Mouse (Mus musculus) heart, postnatal 14 days (tissue): ENCODE results near the gene Olfr1198. TPM values are rescaled to one million over a fixed set of nuclear protein-coding genes. Genes with fewer than 3 reads are reported as not detected.

Experiments
- DNase-seq, 2 experiments: peaks; one replicate each; pipeline ENCODE4 v3.0.0; 2021 to 2022
- intact Hi-C: fragments of 180-260 bp; cut with DNase I; formaldehyde crosslinking; loops from one replicate; pipeline ENCODE4 v1.15.1; 2025
- long read RNA-seq, 2 experiments: library from polyadenylated mRNA; stranded (forward); transcript quantifications; one replicate each; pipeline ENCODE4 v2.0.0; 2021
- total RNA-seq, 2 experiments: library from RNA; stranded (reverse); gene quantifications; 2 replicates each; pipeline ENCODE4 v1.2.3; 2021

The Olfr1198 gene
- not detected for total RNA-seq
- long read RNA-seq, experiment 1, result 0 reads
- long read RNA-seq, experiment 2, result 0 reads

GRCm38 (mm10) chr2:88751270-88751669 is at the start of gene Olfr1198:
TSS of gene Olfr1198 (minus strand) at chr2:88751370.
- intact Hi-C loops, result no loop called here
- DNase-seq, result no peak

GRCm38 (mm10) chr2:88792736-88793135 is 41.6 kb upstream of the Olfr1198 start, which contains the start of gene Olfr1201:
TSS of gene Olfr1201 (plus strand) at chr2:88793036.
- intact Hi-C loops, result no loop called here
- DNase-seq, result no peak

DNA sequence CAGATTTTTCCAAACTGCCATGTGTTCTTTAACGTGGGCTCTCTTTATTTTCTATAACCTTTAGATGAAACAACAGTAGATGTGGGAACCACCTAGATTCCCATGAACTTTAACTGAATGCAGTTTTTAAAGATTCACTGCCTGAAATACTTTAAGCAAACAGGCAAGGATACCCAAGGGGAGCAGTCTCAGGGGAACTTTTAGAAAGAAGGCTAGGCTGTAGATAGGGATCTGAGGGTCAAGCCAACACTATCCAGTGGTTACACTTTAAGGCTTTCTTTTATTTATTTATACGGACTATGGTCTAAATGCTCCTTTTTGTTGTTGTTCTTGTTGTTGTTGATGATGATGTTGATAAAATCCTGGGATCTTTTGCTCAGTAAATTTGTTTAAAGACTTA is 19.2 kb upstream of the Olfr1198 start, which contains the start of gene Olfr1200:
TSS of gene Olfr1200 (minus strand) at position 101 of the 400 bp plus-strand sequence.
- intact Hi-C loops, result no loop called here
- DNase-seq, result no peak

GRCm38 (mm10) chr2:88760369-88760768 is 9.2 kb upstream of the Olfr1198 start, which contains the start of gene Olfr1199:
TSS of gene Olfr1199 (minus strand) at chr2:88760469.
- DNase-seq, result no peak
- intact Hi-C loops, result no loop called here

DNA sequence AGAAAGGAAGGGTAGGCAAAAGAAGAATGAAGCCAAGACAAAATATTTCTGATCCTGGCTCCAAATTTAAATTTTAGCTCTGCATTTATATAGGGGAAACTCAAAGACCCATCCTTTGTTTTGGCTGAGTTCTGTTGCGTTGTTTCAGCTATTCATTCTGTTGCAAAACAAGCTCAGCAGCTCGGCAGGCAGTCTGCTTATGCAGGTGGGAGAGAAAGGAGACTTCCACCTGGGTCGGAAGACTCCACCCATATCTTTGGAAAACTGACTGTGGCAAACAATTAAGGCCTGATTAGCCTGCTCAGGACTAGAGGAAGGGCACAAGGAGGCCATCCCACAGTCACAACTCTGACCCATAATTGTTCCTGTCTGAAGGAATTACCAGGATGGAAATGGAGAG is 7.8 kb downstream of the Olfr1198 start:
- intact Hi-C loops, result no loop called here
- no peak for DNase-seq

DNA sequence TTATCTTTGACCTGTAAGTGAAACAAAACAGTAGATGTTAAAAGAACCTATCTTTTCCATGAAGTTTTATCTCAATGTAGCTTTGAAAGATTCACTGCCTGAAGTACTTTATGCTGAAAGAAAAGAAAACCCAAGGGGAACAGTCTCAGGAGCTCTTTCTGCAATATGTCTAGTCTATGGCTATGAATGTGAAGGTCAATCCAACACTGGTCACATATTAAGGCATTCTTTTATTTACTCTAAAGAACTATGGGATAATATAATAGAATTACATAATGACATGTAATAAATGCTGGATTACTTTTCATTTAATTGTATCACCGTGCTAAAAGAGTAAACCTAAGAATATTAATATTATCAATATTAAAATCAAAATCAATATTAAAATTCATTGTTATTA is 18.9 kb downstream of the Olfr1198 start, which contains the start of gene Olfr1197:
TSS of gene Olfr1197 (minus strand) at position 101 of the 400 bp plus-strand sequence.
- intact Hi-C loops, result no loop called here
- DNase-seq, result no peak

GRCm38 (mm10) chr2:88704497-88704896 is 46.7 kb downstream of the Olfr1198 start, which contains the start of gene Olfr1196:
TSS of gene Olfr1196 (minus strand) at chr2:88704597.
- no peak for DNase-seq
- intact Hi-C loops, result no loop called here

Other genes with a start within 250 kb of the Olfr1198 start
- gene Olfr1186, start 232.8 kb downstream of the Olfr1198 start, total RNA-seq, result not detected
- gene Olfr1188, start 194.4 kb downstream of the Olfr1198 start, total RNA-seq, result not detected
- gene Olfr1189, start 164.9 kb downstream of the Olfr1198 start, total RNA-seq, result not detected
- not detected for gene Olfr1191-ps1, start 110.8 kb downstream of the Olfr1198 start, total RNA-seq
- not detected for gene Olfr1192-ps1, start 102.9 kb downstream of the Olfr1198 start, total RNA-seq
- gene Olfr1193, start 75.7 kb downstream of the Olfr1198 start, total RNA-seq, result not detected
- gene Olfr1195, start 62.2 kb downstream of the Olfr1198 start, total RNA-seq, result not detected
- not detected for gene Olfr1196, start 46.8 kb downstream of the Olfr1198 start, total RNA-seq
- not detected for gene Olfr1197, start 19.0 kb downstream of the Olfr1198 start, total RNA-seq
- not detected for gene Olfr1199, start 9.1 kb upstream of the Olfr1198 start, total RNA-seq
- not detected for gene Olfr1200, start 19.1 kb upstream of the Olfr1198 start, total RNA-seq
- not detected for gene Olfr1201, start 41.7 kb upstream of the Olfr1198 start, total RNA-seq
- gene Olfr1202, start 63.1 kb upstream of the Olfr1198 start, total RNA-seq, result not detected
- gene Olfr1205, start 78.4 kb upstream of the Olfr1198 start, total RNA-seq, result not detected
- not detected for gene Olfr1204, start 97.9 kb upstream of the Olfr1198 start, total RNA-seq
- gene Olfr1206, start 111.9 kb upstream of the Olfr1198 start, total RNA-seq, result not detected
- gene Olfr1208, start 150.9 kb upstream of the Olfr1198 start, total RNA-seq, result not detected
- not detected for gene Olfr1209, start 163.8 kb upstream of the Olfr1198 start, total RNA-seq
- gene Olfr1211, start 186.7 kb upstream of the Olfr1198 start, total RNA-seq, result not detected
- not detected for gene Olfr1212, start 202.6 kb upstream of the Olfr1198 start, total RNA-seq
- not detected for gene Gm13762, start 228.9 kb upstream of the Olfr1198 start, total RNA-seq
- gene Olfr1214, start 241.3 kb upstream of the Olfr1198 start, total RNA-seq, result not detected